Mouse (Mus musculus) left cerebral cortex, adult 11 months (tissue): ENCODE results near the gene Ppp2r5b.

Experiments used
- DNase-seq: peaks from one replicate; pipeline ENCODE4 v3.0.0; 2022; ENCODE audit warnings: low spot score

The Ppp2r5b gene

DNA sequence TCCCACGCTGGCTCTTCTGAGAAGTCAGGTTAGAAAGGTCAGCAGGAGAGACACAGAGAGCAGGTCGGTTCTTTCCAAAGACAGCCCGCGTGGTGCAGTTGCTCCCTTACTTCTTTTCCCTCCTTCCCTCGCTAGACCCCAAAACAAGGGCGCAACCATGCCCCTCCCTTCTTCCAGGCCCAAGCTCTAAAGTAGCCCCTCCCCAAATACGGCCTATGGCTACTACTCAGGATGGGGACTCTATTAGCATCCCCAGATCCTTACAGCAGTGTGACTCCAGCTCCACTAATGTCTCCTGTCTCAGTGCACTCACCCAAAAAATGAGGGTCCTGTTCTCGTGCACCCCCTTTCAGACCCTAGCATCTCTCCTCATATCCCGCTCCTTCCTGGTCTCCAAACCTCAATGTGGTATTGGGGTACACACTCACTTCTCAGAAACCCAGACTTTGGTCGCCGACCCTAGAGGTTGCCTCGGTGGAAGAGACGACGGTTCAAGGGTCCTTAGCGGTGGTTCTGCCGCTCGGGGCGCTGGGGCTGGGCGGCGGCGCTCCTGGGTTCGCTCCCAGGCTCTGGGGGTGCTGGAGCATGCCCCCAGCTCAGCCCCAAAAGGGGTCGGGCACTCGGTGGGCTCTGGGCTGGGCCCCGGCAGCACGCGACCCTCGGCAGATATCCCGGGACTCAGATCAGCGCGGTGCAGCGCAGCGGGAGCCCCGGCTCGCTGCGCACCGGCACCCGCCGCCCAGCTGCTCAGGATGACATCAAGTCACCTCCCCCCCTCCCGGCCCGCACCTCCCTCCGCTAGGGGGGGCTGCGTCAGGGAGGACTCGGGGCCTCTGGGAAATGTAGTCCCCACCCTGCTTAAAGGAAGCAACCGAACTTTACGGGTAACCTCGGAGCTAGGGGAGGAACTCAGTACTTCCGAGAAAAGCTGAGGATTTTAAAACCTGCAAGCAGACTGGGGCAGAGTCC lies at the start of gene Ppp2r5b:
Gene Ppp2r5b, minus strand, starts transcription at position 789 of the 969 bp plus-strand sequence.
- DNase-seq = peak; percentile 92

DNA sequence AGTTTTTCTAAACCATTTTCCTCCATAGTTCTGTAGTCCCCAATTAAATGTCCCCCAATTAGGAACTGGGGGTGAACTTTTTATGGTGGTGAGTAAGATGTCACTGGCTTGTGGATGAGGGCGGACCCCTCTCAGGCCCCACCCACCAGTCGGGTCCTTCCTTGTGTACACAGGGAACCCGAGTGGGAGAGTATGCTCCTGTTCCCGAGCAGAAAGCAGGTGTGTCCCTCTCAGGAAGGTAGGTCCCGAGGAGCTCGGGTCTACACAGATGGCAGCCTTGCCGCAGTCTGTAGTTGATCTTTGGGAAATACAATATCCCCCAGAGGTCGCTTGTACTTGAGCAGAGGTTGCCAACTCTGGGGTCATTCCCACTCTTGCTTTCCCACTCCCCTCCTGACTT lies 49.6 kb upstream of the Ppp2r5b start:
- DNase-seq = no peak

- DNase-seq = no peak
Measured at GRCm38 (mm10) chr19:6284502-6284901, 48.8 kb upstream of the Ppp2r5b start.

- no peak for DNase-seq
Measured at GRCm38 (mm10) chr19:6283001-6283400, 47.3 kb upstream of the Ppp2r5b start.

DNA sequence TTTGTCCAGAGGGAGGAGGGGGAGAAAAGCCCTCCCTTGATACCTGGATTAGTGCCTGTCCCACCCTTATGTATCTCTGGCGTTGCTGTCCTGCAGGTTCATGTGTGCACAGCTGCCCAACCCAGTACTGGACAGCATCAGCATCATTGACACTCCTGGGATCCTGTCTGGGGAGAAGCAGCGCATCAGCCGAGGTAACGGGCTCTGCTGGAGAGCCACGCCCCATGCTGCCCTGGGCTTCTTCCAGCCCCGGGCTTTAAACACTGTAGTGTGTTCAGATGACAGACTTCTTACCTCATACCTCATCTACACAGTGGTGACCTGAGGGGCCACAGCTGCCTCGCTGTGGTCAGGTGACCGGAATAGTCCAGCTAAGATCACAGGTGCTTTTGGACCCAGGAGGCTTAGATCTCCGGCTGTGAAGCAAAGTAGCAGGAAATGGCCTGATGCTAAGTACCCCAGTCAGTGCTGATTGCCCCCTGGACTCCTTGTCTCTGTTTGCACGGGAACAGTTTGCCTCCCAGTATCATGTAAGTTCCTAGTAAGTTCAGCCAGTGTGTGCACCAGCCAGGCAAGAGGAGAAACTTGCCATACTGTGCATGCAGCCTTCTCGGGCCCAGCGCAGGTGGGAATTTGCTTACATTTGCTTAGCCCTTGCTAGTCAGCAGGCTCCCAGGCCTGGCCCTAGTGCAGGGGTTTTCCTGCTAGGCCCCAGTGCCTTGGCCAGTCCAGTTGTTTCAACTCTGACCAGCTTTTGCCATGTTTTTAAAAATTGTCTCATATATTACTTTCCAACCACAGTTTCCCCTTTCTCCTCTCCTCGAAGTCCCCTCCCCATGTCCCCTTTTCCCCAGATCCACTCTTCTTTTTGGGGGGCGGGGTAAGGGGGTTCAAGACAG lies 45.7 kb upstream of the Ppp2r5b start:
- DNase-seq = no peak

DNA sequence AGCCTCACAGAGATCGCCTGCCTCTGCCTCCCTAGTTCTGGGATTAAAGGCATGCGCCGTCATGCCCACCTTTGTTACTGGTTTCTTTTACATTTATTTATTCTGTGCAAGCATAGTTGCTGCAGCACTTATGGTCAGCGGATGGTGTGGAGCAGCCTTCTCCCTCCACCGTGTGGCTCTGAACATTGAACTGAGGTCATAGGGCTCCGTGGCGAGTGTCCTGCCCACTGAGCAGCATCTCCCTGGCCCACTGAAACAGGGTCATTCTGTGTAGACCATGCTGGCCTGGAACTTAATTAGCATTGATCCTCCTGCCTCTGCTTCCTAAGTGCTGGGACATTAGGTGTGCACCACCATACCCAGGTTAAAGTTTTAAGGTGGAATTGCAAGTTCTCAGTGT lies 44.9 kb upstream of the Ppp2r5b start:
- no peak for DNase-seq

DNA sequence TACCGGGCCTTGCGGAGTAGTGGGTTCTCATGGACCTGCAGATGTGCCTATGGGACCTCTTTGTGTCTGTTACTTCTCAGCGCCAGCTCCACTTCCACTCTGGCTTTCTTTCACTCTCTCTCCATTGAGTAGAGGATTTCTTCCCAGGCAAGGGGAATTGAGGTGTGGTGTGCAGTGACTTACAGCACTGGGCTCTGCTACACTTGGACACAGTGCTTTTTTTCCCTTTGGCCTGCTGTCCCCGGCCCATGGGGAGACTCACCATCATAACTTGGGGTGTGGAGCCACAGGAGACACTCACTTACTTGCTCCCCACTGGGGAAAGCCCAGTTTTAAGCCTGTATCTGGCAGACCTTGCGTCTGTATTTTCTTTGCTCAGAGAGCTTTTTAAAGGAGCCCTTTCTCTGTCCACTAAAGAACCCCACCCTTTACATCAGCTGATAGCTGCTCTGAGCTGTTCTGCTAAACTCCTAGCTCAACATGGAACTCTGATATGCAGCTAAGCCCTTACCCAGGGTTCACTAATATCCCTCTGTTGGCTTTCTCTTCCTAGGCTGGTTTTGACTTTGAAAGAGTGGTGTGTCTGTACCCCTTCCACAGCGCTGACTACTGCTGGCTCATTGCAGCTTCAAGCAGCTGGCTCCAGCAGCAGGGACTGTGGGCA lies 43.9 kb upstream of the Ppp2r5b start:
- DNase-seq = no peak

DNA sequence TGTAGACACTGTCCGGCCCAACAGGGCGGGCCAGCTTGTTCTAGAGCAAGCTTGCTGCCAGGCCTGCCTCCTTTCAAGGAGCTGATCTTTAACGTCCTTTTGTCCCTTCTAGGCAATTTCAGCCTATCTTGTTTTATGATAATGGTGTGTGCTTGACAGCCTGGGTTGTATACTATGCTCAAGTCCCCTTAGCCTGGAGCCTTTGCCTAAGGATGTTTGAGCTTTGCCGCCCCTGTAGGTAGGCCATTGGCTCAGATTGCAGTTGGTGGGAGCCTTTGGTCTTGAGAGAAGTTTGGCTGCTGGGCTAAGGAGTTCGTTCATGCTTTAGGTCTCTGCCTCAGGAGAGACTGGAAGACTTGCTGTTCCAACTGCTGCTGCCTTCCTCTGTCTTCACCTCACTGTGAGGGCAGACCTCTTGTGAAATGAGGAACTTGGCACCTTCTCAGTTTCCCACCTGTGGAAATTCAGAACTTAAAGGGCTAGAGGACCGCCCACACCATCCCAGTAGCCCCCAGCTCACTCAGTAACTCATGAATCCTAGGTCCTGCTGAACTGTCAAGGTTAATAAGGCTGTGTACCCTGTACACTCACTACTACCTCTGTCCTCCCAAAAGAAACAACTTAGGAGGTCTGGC lies 42.9 kb upstream of the Ppp2r5b start:
- no peak for DNase-seq

- no peak for DNase-seq
Measured at GRCm38 (mm10) chr19:6277661-6278438, 42.2 kb upstream of the Ppp2r5b start.

GRCm38 (mm10) chr19:6276426-6277421 lies 41.1 kb upstream of the Ppp2r5b start, which contains the start of gene Ehd1:
Gene Ehd1, plus strand, starts transcription at chr19:6276725.
- DNase-seq = peak; percentile 95

- DNase-seq = no peak
Measured at GRCm38 (mm10) chr19:6275740-6276389, 40.2 kb upstream of the Ppp2r5b start.

GRCm38 (mm10) chr19:6273998-6274608 lies 38.4 kb upstream of the Ppp2r5b start:
- DNase-seq = no peak

DNA sequence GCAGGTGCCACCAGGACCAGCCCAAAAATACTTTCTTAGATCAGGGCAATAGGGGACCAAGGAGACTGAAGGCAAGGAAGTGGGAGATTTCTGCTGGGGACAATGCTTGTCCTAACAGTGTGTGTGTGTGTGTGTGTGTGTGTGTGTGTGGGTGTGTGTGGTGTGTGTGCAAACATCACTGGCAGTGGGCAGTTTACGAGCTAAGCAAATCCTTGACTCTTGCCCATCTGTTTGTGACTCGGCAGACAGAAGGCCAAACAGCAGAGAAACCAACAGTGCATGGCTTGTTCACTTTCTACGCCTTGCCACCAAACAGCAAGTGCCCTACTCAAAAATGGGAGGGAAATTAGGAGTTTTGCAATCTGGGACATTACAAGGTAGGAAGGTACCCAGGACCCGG lies 37.9 kb upstream of the Ppp2r5b start:
- DNase-seq = no peak

GRCm38 (mm10) chr19:6272738-6273137 lies 37.1 kb upstream of the Ppp2r5b start:
- peak; percentile 40 for DNase-seq

GRCm38 (mm10) chr19:6272053-6272452 lies 36.4 kb upstream of the Ppp2r5b start:
- DNase-seq = no peak

DNA sequence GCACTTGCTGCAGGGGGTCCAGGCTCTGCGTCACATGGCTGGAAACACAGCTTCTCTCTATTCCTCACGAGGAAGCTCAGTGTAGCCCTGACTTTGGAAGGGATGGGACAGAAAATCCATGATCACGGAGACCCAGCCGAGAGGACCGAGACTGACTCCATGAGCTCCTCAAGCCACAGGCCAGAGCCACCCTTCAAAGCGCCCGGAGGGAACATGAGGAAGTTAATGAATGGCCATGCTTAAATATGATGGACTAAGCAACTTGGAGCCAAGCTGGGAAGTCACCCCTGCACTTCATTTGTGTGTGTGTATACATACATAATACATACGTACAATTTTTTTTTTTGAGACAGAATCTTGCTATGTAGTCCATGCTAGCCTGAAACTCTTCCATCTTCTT lies 35.5 kb upstream of the Ppp2r5b start:
- DNase-seq = no peak

- no peak for DNase-seq
Measured at GRCm38 (mm10) chr19:6270661-6271060, 35.0 kb upstream of the Ppp2r5b start.

DNA sequence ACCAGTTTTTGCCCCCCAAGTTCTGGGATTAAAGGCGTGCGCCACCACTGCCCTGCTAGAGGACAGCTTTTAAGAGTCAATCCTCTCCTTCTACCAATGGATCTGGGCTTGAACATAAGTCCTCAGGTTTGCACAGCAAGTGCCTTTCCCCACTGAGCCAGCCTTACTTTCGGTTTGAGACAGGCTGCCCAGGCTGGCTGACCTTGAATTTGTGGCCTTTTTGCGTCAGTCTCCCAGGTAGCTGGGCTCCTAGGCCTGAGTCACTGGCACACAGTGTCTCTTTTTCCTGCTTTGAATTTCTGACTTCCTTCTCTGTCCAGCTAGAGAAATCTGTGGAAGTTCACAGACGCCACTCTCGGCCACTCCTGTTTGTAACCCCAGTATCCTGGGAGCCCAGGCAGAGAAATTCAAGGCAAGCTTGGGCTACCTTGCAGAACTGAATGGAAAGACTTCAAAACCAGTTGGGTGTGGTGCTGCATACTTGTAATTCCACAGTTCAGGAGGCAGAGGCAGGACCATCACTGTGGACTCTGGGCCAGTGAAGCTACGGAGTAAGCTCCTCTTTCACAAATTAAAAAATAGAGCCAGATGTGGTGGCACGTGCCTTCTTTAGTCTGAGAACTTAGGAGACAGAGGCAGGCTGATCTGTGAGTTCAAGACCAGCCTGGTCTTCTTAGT lies 34.3 kb upstream of the Ppp2r5b start:
- no peak for DNase-seq
